Mouse (Mus musculus): Measurements from ENCODE around the gene Hat1.

The Hat1 gene

DNA sequence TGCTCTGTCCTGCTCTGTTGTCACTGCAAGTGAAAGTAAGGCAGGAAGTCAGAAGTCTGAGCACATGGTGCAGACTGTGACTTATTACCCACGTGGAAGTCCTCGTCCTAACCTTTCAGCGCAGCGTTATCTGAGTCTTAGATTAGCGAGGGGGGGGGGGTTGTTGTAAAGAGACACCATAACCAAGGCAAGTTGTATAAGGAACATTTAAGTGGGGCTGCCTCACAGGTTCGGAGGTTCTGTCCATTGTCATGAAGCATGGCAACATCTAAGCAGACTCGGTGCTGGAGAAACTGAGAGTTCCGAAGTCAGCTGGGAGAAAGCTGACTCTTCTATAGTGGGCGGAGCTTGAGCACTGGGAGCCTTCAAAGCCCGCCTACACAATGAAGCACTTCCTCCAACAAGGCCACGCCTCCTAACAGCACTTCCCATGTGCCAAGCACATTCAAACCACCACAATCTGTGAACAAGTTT lies 12.3 kb upstream of the Hat1 start:
- no peak for DNase-seq (ENCODE audit: low read depth, low spot score)

DNA sequence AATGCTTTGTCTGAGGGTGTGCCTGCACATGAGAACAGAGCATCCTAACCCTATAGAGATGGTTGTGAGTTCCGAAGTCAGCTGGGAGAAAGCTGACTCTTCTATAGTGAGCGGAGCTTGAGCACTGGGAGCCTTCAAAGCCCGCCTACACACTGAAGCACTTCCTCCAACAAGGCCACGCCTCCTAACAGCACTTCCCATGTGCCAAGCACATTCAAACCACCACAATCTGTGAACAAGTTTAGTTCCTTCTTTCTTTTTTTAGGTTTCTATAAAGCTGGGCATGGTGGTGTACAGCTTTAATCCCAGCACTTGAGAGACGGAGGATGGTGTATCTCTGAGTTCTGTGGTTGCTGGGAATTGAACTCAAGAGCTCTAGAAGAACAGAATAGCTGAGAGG lies 11.3 kb upstream of the Hat1 start:
- DNase-seq (ENCODE audit: low read depth, low spot score): no peak

DNA sequence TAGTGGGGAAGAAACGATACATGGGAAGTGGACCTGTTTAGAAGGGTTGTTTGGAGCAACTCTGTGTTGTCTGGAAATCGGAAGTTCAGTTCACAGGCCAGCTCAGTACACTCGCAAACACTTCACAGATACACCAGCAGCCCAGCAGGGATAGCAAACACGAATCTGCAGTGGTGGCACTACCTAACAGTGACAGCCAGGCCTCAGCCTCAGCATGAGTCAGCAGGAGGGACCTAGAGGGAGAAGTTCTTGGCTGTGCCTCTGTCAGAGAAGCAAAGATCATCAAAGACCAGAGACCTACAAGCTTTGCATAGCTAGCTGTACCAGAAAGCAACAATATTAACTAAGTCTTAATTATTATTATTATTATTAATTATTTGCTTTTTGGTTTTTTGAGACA lies 6.8 kb upstream of the Hat1 start:
- DNase-seq (ENCODE audit: low read depth, low spot score): no peak

DNA sequence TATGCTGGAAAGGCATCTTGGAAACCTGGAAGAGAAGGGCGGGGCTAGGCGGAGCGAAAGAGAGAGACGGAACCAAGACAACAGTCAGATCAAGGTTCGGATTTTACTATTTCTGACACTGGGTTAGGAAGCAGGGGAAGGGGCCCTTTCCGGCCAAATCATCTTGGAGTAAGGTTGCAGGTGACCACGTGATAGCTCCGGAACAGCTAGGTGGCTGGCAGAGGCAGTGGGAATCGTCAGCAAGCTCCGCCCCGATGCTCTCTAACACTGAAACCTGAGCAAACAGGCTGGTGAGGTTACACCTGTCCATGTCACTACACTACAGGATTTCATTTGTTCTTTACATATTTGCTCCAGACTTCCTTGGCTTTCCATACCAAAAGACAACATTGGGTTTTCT lies 4.9 kb upstream of the Hat1 start:
- DNase-seq (ENCODE audit: low read depth, low spot score): no peak

DNA sequence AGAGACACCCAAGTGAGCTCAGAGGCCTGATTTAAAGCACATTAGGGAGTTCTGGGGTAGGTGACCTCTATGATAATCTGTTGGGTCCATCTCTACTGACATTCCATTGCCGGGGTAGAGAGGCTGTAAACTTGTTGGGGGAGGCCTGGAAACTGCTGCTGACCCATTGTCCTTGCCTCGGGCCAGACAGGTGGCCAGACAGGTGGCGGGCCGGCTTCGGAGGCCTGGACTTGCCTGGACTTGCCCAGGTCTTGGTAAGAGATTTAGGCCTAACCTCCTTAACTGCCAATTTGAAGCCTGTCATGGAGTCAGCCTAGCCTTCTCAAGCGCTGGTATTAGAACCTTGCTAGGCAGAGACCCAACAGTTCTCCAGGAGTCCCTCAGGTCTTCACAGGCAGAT lies 992 bp upstream of the Hat1 start:
- no peak for DNase-seq (ENCODE audit: low read depth, low spot score)

DNA sequence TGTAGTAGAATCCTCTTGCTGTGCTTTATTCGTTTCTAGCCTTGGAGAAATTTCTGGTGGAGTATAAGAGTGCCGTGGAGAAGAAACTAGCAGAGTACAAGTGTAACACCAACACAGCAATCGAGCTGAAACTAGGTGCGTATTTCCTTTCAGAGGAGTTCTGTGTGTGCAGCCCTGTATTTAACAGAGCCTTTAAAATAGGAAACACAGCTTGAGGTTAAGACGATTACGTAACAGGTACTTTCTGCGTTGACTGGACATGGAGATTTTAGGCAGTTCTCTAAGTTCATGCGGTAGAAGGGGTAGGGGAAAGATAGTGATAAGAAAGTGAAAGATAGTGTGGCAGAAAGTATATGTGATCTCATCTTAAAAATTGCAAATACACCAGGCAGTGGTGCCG lies 1.1 kb downstream of the Hat1 start:
- no peak for DNase-seq (ENCODE audit: low read depth, low spot score)

DNA sequence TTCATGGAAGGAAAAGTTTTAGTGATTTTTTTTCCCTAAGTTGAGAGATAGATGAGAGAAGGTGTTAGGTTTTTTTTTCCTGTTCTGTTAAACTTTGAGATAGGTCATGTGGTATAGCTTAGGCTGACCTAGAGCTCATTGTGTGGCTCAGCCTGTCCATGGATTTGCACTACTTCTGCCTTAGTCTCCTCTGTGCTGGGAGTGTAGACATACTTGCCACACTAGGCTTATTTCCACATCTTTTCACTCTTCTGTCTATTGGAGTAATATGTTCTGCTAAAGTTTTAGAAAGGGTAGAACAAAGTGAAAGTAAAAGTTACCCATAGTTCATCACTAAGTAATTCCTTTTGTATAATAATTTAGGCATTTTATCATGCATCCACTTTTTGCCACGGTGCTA lies 16.9 kb downstream of the Hat1 start:
- no peak for DNase-seq (ENCODE audit: low read depth, low spot score)

DNA sequence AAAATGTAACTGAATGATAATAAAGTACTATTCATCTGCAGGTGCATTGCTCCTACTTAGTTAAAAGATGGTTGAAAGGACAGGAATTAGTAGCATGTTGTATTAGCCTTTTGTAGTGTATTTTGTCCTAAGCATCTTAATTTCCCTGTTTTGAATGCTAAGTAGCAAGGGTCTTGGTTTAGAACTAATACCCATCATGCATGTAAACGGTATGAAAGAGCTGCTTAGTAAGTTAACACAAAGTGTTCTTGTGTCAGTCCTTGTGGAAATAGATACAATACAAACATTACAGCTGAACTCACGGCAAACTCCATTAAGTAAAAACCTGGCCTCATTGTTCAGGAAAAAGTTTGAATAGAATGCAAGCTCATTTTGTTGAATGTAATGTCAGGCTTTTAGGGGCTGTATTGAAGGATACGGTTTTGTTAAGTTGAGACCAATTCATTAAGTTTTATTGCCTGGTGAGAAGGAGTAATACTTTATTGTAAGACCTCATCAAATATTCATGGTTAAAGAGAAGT lies 30.1 kb downstream of the Hat1 start:
- no peak for DNase-seq (ENCODE audit: low read depth, low spot score)

DNA sequence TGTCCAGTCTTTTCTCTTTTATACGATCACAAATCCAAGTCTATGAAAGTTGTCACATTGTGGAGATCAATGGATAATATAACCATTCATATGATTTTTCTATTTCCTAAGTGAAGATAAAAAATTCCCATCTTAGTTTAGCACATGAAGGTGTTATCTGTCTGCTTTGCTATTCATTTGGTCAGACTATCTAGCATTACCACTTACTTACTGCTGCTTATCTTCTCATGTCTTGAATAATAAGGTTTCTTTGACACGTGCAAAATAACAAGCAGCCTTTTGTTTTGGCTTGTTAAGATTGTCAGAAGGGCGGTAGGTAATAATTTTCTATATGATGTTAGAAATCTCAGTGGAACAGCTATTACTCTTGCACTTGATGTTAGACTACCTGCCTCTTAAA lies 30.6 kb downstream of the Hat1 start:
- no peak for DNase-seq (ENCODE audit: low read depth, low spot score)

DNA sequence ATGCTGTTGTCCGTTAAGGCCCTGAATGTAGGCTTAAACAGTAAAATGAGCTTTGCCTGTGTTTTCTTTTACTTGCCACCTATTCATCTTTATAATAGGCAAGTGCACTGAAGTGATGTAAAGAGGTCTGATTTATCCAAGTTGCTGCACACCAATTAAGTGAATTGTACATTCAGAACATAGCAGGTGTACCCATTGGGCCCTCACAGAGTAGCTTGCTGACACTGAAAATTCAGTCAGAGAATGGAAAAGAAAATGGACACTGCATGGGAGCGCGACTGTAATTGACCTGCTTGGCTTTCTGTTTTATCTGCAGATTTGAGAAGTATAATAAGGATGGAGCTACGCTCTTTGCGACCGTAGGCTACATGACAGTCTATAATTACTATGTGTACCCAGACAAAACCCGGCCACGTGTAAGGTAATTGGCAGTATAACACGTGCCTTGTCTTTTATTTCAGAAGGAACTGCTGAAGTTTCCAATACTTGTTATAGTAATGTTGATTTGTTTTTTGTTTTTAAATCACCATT lies 32.2 kb downstream of the Hat1 start:
- no peak for DNase-seq (ENCODE audit: low read depth, low spot score)

DNA sequence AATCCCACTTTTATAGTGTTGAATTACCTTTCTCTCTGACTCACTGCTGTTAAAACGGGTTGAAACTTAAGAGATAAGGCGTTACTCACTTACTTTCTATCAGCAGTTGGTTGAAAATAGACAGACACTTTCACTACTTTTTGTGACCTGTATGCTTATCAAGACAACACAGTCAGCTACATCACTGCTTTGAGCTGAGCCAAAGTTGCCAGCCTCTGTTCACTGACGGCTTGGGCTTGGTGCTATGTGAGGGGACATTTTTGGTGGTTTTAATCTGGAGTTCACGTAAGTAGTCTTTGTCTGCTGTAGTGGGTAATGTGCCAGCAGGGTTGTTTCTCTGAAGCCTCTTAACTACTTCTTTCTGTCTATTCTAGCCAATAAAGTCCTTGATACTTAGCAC lies 35.8 kb downstream of the Hat1 start:
- DNase-seq (ENCODE audit: low read depth, low spot score): no peak

DNA sequence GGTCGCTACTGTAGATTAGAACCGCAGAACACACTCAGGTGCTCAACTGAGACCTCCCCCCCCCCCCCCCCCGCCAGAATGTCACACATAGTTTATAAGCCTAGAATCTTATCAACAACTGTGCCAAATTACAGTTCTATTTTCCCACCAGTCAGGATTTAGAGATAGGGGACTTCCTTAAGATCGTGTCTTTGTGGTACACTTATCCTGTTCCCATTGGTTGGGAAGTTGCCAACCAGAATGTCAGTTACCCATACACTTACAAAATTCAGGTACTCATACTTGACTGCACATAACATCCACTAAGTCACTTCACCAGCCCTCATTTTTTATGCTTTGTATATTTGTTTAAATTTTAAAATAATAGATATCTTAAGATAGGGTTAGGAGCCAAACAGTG lies 46.7 kb downstream of the Hat1 start:
- DNase-seq (ENCODE audit: low read depth, low spot score): no peak

DNA sequence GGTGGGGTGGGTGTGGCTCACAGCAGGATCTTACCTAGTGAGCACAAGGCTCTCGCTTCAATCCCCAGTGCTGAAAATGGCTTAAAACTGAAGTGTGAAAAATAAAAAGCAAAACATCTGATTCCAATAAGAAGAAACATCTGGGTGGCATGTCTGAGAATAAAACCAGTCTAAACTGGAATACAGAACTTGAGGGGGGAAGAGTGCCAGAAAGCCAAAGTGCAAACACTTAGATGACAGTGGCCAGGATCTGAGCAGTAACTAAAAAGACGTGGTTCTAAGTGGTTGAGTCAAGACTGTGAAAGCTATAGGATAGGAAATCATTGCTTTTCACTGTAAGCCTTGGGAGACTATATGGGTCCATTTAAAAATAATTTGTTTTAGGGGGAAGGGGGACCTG lies 54.6 kb downstream of the Hat1 start:
- no peak for DNase-seq (ENCODE audit: low read depth, low spot score)

DNA sequence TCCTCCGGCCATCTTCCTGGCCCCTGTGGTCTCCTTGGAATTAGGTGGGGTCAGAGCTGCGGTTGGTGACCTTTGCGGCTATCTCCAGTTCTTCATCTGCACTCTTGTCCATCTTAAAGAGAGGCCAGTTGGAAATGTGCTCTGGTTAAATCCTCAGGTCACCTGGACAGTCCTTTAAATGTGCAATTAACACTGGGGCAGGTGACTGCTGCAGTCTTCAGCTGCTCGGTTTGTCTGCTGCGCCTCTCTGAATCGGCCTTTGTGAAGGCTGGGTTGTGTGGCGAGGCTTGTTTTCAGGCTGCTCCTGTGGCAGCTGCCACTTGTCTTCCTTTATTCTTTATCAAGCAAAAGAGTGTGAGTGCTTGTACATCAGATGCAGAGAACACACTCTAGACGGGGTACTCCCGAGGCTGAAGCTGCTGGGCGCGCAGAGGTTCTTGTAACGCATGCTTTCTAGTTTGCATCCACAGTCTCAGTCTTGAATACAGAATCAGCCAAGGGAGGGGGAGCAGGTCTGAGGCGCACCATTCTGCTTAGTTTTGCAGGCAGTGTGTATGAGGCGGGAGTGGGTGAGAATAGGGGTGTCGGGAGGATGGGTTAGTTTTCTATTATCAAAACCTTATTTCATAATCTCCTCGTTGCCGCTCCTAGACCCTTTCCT lies 56.9 kb downstream of the Hat1 start:
- no peak for DNase-seq (ENCODE audit: low read depth, low spot score)

DNA sequence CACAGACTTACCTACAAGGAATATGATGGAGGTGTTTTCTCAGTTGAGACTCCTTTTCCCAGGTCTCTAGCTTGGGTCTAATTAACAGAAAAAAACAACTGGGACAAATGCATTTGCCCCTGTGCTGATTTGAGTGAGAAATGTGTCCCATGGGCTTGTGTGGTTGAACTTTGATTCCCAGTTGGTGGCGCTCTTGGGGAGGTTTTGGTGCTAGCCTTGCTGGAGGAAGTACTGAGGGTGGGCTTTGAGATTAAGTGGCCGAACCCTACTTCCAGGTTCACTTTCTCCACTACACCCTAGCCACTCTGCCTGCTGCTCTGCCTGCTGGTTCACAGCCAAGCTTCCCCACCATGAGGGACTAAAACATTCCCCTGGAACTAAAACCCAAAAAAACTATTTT lies 60.8 kb downstream of the Hat1 start:
- no peak for DNase-seq (ENCODE audit: low read depth, low spot score)

DNA sequence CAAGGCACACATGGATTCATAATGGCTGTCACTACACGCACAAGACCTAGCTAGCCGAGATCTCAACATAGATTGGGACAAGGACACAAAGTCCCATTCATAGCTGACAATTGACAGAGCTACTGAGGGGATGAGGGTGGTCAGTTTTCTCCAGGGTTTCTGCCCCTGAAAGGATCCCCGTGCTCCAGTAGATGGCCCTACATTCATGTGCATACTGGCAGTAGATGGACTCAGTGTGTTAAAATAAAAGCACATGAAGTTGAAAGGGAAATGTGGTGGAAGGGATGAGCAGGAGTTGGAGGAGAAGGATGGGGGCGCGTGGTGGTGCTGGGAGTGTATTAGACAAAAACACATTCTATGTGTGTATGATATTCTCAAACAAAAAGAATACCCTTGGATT lies 63.0 kb downstream of the Hat1 start:
- DNase-seq (ENCODE audit: low read depth, low spot score): no peak

DNA sequence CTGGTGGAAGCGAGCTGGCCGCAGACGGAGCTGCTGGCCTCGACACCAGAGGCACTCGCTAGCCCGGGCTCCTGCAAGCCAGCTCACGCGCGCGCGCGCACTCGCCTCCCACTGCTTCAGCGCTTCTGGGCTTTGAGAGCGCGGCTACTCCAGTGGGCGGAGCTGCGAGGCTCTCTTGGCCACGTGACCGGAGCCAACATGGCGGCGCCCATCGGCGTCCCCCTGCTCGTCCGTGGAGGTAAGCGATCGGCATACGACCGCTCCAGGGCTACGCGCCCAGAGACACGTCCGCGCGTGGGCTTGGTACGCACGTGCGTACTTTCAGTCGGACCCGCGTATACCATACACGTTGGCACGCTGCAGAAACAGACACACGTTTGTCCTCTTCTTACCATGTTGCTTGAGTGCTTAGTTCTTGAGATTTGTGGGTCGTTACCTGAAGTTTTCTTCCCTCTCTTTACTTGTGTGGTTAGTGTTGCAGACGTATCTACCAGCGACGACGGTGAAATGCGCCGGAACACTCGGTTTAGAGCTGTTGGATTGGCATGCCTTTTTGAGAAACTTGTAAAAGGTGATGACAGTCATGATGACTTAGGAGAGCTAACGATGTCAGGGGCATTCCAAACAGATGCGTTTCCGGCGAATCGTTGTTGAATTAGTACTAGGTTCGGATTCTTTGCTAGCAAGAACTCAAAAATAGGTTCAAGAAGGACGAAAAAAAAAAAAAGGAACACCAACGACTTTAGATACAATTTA lies 64.6 kb downstream of the Hat1 start, which contains the start of gene Metap1d:
Gene Metap1d (plus strand): TSS at position 116 of the 756 bp plus-strand sequence.
- peak; percentile 92 for DNase-seq (ENCODE audit: low read depth, low spot score)

DNA sequence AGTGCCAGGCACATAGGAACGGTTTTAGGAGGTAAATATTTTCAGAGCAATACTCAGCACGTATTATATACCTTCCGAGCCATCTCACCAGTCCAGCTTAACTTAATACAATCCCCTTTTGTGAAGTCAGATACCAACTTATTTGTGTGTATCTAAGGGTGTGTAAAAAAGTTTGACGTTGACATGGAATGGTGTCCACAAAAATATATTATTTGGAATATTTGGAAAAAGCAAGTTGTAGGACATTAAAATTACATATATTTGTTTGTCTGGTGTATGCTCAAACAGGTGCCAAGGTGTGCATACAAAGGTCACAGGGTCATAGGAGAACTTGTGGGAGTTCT lies 65.1 kb downstream of the Hat1 start:
- DNase-seq (ENCODE audit: low read depth, low spot score): no peak

DNA sequence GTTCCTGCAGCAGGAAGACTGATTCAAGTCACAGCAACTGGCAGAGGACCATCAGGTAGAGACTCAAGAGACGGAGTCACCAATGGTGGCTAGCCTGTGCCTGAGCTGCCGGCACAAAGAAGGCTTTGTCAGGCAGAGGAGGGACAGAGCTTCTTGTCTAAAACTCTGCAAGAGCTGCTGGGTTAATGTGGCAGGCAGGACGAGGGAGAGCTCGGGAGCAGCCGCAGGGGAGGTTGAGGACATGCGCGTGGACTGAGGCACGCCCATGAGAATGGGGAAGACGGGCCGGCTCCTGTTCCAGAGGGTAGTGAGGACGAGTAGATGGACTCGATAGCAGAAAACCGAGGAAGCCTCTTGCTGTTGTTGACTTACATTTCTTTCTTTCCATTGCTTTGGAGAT lies 69.9 kb downstream of the Hat1 start:
- DNase-seq (ENCODE audit: low read depth, low spot score): no peak

DNA sequence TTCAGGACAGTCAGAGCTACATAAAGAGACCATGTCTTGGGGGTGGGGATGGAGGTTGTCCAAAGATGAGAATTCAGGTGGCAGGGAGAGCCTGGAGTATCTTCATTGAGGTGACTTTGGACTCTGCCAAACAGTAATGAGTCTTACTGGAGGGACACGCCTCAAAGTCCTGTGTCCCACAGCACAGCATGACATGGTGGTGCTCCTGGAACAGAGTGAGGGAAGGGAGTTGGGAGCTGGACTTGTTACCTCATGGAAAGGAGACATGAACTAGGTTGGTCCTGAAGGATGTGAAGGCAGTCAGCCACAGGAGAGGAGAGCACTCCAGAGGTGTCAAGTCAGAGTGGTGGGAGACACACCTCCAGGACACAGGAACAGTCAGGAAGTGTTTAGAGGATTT lies 70.9 kb downstream of the Hat1 start:
- no peak for DNase-seq (ENCODE audit: low read depth, low spot score)

DNA sequence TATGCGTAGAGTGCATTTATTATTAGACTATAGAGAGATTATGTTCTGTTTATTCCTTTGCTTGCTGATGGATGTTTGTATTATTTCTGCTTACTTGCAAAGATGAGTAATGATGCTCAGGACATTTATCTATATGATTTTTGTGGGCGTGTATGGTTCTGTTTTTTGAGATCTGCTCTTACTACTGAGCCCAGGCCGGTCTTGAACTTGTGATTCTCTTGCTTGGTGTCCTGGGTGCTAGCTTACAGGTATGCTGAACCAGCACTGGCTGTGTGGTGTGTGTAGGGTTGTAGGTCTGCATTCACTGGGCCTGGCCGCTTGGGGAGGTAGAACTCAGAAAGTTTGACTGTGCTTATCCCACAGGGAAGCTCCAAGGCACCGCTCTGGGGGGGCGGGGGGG lies 72.4 kb downstream of the Hat1 start:
- peak; percentile 52 for DNase-seq (ENCODE audit: low read depth, low spot score)

DNA sequence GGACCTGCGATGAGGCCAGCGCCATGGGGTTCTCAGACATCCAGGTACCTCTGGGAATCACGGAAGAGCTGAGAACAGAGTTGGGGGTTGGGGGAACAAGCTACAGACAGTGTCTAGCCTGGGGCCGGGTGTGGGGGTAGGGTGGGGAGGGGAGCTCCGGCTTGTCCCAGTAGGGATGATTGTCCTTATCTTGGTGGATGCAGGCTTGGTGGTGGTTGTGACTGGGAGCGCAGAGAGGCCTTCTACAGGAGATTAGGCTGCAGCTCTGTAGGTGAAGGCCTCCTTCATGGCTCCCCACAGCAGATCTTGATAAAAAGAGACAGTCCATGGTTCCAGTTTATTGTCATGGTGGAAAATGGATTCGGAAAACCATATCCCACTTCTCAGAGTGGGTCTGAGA lies 72.8 kb downstream of the Hat1 start:
- DNase-seq (ENCODE audit: low read depth, low spot score): peak; percentile 72

DNA sequence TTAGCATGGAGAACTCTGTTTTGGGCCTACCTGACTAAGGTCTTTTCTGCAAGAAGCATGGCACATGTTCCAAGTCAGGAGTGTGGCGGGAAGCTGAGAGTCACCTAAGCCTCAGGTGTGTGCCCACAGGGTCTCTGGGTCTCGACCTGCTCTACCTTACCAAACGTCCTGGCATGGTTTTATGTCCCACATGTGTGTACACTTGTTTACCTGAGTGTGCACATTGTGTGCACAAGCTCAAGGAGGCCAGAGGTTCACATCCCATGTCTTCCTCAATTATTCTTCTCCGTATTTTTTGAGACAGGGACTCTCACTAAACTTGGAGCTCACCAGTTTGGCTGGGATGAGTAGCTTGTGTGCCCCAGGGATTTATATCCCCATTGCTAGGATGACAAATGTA lies 73.3 kb downstream of the Hat1 start:
- DNase-seq (ENCODE audit: low read depth, low spot score): no peak
